Mouse (Mus musculus): Measurements from ENCODE around the gene Tbkbp1. TPM values are rescaled to one million over a fixed set of nuclear protein-coding genes. Genes with fewer than 3 reads are reported as not detected.

The Tbkbp1 gene
- total RNA-seq, 2 experiments from 2014 or later, result 4.0 to 6.1 TPM

DNA sequence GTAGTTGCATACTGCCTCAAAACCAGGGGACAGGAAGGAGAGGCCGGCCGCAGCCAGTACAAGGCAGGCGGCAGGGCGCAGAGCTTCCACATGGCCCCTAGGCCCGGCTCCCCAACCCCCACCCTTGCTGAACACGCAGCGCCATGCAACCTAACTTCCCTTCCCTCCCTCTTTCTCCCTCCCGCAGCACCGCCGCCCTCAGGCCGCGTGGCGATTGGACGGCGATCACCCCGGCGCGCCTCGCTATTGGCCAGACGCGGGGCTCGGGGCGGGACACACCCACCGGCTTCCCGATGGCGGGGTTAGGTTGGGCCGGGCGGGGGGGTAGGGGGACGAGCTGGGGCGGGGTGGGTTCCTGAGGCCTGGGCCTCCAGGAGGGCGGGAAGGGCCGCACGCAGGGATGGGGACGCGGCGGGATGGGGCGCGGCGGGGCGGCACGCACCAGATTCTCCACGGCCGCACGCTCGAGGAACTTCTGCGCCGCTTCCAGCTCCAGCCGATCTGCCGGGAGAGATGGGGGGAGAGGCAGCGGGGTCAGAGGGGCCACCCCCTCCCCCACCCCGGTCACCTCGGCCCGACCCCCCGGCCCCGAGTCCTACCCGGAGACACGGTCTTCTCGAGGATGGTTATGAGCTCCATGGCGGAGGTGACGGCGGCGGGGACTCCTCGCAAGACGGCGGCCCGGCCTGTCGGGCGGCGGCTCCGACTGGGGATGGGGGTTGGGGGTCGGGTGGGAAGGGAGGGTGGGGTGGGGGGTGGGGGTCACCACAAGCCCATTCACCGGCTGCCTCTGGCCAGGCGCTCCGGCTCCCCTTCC, 35.9 kb upstream of the Tbkbp1 start:
- no peak for TF ChIP-seq CTCF (IDR thresholded peaks at IDR 0.05)
- peak overlapping the region; percentile 97 for H3K4me3 ChIP-seq
- intact Hi-C loops (cut with DNase I), result loop anchor here (5.0 kb wide), 1 partner anchor 125 kb away; no protein-coding TSS in a partner anchor
- peak overlapping the region; percentile 98 for H3K27ac ChIP-seq
- DNase-seq, result peak; percentile 99

DNA sequence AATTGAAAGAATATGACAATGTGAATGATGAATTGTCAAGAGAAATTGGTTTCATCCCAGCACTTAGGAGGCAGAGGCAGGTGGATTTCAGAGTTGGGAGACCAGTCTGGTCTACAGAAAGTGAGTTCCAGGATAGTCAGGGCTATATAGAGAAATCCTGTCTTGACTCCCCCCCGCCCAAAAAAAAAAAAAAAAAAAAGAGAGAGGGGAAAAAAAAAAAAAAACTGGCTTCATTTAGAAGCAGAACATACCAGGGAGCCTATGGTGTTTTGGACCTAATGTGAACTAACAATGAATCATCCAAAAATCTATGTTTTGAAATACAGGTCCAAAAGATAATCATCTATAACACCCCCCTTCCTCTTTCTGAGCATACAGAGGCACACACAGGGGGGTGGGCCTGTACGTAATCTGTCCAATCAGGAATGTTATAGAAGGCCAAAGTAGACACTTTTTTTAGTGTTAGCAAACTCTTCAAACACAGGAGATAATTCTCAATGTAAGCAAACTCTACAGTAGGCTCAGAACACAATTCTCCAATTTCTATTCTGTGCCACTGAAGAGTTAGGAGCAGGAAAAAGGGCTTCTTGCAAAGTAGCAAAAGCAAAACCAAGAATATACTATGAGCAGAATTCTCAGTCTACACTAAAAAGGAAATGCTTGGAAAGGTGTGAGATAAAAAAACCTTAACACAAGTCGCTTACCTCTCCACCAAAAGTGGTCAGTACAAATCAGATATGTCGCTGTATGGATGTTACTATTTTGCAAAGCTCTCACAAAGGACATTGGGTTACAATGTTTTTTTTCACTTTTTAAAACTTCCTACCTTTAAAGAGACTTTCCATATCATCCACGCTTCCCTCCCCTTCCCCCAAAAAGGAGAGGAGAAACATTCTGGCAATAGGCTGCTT, 34.7 kb upstream of the Tbkbp1 start:
- intact Hi-C loops (cut with DNase I), result loop anchor here (5.0 kb wide), 1 partner anchor 126 kb away; no protein-coding TSS in a partner anchor
- H3K4me3 ChIP-seq, result peak overlapping the region; percentile 97
- peak overlapping the region; percentile 98 for H3K27ac ChIP-seq
- TF ChIP-seq CTCF (IDR thresholded peaks at IDR 0.05), result no peak
- DNase-seq, result no peak

DNA sequence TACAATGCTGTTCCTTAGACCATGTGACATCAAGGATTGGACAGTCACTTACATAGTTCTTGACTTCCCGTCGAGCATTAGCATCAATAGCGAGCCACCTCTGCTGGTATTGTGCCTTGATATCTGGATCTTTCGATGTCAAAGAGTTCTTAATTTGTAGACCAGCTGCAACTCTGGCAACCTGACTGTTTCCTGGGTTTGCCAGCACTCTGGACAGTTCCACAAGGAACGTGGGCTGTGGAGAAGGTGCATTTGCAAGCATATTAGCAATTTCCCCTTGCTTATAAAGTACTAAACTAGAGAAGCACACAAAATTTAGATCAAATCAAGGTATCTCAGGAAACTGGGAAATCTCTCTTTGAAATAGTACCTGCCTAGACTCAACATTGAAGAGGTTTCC, 33.6 kb upstream of the Tbkbp1 start:
- Histone ChIP-seq H3K4me3 (no peak overlapping the region), H3K27ac (no peak overlapping the region)
- no peak for TF ChIP-seq CTCF (IDR thresholded peaks at IDR 0.05)
- intact Hi-C loops (cut with DNase I), result loop anchor here (5.0 kb wide), 1 partner anchor 127 kb away; no protein-coding TSS in a partner anchor
- DNase-seq, result no peak

DNA sequence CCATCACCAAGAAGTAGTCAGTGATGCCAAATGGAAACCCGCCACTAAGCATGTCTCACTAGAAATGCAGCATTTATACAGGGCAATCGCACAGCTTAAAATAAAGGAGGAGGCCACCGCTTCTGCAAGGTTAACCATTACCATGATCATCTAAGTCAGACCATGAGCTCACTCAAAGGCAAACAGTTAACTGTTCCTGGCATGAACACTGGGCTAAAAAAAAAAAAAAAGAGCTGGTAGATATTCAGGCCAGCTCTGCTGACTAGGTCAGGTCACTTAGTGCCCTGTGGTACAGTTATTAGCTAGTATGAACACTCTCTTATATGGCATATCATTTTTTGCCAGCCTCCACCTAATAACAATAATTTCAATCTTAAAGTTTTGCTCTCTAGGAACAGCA, 31.2 kb upstream of the Tbkbp1 start:
- Histone ChIP-seq H3K4me3 (no peak overlapping the region), H3K27ac (no peak overlapping the region)
- DNase-seq, result no peak
- TF ChIP-seq CTCF (IDR thresholded peaks at IDR 0.05), result no peak
- intact Hi-C loops (cut with DNase I), result no loop called here

DNA sequence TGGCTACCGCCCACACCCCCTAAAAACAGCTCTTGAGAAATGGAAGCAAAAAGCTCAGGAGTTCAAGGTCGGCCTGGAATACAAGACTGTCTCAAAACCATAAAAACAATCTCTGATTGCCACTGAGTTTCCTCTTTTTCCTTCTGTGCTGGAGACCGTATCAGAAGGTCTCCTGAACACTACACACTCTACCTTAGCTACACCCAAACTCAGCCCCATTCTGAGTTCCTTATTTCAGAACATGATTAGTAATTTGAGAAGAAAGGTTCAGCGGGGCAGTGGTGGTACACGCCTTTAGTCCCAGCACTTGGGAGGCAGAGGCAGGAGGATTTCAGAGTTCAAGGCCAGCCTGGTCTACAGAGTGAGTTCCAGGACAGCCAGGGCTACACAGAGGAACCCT, 29.8 kb upstream of the Tbkbp1 start:
- intact Hi-C loops (cut with DNase I), result no loop called here
- no peak for DNase-seq
- TF ChIP-seq CTCF (IDR thresholded peaks at IDR 0.05), result no peak
- Histone ChIP-seq H3K4me3 (no peak overlapping the region), H3K27ac (no peak overlapping the region)

DNA sequence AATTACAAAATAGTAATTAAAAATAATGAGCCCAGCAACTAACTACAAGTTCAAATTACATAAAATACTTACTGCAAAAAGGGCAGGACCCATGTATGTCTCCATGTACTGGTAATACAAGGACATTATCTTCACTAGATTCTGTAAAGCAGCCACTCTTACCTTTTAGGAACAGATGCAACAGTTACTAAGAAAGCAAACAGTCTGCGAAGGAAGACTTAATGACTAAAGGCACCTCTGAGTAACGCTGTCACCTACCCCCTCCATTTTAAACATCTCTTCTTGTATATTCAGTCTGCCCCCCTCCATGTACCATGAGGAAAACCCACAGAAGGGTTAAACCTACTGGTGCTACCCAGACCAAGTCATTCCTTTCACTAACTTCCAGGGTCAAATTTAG, 26.9 kb upstream of the Tbkbp1 start:
- intact Hi-C loops (cut with DNase I), result no loop called here
- H3K4me3 ChIP-seq, result no peak overlapping the region
- no peak for TF ChIP-seq CTCF (IDR thresholded peaks at IDR 0.05)
- DNase-seq, result no peak
- H3K27ac ChIP-seq, result no peak overlapping the region

DNA sequence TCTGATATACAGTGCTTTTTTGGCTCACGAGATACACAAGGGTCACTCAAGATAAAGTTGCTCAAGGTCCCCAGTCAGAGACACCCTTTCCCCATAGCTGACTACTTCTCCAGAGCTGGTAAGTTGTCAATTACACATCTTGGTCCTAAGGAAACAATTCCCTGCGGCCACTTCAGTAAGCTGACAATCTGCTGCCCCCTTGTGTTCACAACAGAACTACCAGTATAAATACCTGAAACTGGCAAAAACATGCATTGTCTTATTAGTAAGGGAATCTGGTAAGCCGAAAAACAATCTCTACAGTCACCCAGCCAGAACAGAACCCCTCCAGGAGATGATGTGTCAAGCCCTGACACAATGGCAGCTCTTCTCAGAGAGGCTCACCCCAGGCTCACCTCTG, 25.6 kb upstream of the Tbkbp1 start:
- Histone ChIP-seq H3K27ac (no peak overlapping the region), H3K4me3 (no peak overlapping the region)
- peak; percentile 70 for TF ChIP-seq CTCF (IDR thresholded peaks at IDR 0.05)
- DNase-seq, result peak; percentile 27
- intact Hi-C loops (cut with DNase I), result loop anchor here (2.0 kb wide), 1 partner anchor 76 kb away; no protein-coding TSS in a partner anchor

DNA sequence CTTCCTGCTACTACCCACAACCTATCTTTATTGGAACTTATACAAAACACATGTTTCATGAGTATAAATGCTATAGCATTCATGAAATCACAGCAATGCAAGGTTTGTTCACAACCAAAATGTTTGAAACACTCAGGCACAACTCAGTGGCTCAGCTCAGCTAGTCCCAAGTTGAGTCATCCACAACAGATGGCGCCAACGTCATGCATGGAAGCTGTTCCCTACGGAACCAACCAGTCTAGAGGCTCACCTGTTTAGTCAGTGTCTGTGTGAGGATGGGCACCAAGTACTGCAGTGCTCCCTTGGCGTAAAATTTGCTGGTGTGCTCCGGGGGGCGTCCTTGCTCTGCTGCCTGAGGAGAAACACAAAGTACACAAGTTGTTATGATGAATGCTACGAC, 24.2 kb upstream of the Tbkbp1 start:
- Histone ChIP-seq H3K4me3 (no peak overlapping the region), H3K27ac (no peak overlapping the region)
- no peak for TF ChIP-seq CTCF (IDR thresholded peaks at IDR 0.05)
- intact Hi-C loops (cut with DNase I), result no loop called here
- DNase-seq, result no peak

DNA sequence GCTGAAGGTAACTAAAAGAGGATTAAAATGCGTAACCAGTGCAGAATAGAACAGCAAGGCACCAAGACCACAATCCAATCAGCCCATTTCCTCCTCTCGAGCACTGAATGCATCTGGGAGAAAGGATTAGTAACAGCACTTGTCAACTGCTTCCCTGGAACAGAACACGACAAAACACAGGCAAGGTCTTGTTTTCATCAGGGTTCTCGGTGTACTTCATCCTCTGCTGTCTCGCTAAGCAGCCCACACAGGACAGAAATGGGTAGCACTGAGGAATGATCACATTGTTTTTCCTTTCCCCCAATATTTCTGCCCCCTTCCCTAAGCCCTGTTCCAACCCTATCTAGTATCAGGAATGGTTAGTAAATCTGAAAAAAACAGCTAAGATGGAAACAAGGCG, 9.0 kb upstream of the Tbkbp1 start:
- intact Hi-C loops (cut with DNase I), result no loop called here

DNA sequence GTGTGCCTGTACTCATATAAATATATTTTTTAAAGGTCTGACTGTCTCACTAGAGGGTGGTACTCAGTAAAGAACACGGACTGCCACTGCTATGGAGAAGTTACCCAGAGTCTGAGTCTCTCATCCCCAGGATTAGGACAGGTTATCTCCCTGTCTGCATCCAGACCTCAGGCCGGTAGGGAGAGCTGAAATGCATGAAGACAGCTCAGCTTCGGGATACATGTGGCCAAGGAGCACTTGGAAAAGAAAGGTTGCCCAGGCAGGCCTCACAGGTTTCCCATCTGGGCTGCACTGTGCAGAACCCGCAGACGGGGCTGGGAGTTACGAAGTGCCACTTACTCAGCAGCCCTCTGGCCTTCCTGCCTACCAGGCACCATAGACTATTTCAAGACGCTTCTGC, 5.7 kb upstream of the Tbkbp1 start:
- no peak for TF ChIP-seq CTCF (IDR thresholded peaks at IDR 0.05)
- Histone ChIP-seq H3K27ac (no peak overlapping the region), H3K4me3 (no peak overlapping the region)
- no peak for DNase-seq
- intact Hi-C loops (cut with DNase I), result no loop called here

More for the DNA sequence above, 9.0 kb upstream of the Tbkbp1 start:
- DNase-seq, result no peak
- no peak for TF ChIP-seq CTCF (IDR thresholded peaks at IDR 0.05)
- H3K4me3 ChIP-seq, result no peak overlapping the region
- no peak overlapping the region for H3K27ac ChIP-seq

DNA sequence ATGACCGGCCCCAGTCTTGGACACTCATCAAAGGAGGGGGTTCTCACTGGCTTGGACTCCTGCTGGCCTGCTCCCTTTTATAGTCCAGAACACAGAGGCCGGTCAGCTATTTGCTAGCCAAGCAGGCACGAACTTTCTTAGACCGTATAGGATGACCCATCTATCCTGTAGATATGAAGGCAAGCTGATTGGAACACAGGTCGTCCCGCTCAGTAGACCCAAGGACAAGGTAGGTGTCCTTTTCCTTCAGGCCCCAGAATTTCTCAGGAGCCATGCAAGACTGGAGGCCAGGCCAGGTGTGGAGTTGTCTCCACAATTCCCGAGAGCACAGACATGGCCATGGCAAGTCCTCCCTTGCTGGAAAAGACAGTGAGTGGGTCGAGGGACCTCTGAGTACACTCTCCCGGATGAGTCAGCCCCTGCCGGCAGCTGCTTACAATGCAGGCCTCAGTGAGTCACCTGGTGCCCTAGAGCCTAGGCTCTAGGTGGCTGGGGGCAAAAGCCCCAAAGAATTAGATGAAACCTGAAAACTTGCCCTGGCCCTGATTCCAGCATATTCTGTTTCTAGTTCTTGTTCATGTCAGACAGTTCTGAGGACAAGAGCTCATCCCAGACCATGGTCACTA, 1.5 kb upstream of the Tbkbp1 start:
- H3K27ac ChIP-seq, result no peak overlapping the region
- DNase-seq, result no peak
- intact Hi-C loops (cut with DNase I), result no loop called here
- 0 out of 2 replicates have a peak, but pooled peaks have one; percentile 3 for TF ChIP-seq CTCF (IDR thresholded peaks at IDR 0.05)
- no peak overlapping the region for H3K4me3 ChIP-seq

DNA sequence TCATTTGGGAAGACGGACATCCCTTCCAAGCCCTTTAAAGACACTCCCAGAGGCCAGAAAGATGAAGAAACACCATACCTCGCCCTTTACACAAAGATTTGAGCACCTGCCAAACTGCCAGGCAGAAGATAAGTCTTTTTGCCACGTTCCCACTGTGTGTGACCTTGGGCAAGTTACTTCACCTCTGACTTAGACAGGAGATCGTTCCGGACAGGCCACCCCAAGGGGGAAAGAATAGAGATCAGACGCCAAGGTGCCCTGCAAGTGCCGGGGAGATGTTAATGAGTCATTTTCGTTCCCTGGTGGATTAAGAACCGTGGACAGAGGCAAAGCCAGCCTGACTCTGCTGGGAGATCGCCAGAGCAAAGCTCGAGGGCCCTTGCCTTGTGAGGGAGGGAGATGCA, 730 bp upstream of the Tbkbp1 start:
- H3K4me3 ChIP-seq, result peak overlapping the region; percentile 93
- TF ChIP-seq CTCF (IDR thresholded peaks at IDR 0.05), result no peak
- no peak overlapping the region for H3K27ac ChIP-seq
- peak; percentile 57 for DNase-seq
- intact Hi-C loops (cut with DNase I), result no loop called here
